Mouse (Mus musculus) E14TG2a.4 (cell line): ENCODE results near the gene Csmd2.
"Not testable (repeated sequence)": the region's sequence is repeated elsewhere in the genome, so short reads cannot be mapped to it uniquely, and the experiment has no call there.

Source experiments
- H3K27me3 ChIP-seq: 2 replicates; pipeline ENCODE4 v1.6.1; 2014; ENCODE audit warnings: low read length, control low read depth; ENCODE audit not compliant: insufficient read depth
- H3K36me3 ChIP-seq: 2 replicates; pipeline ENCODE4 v1.6.1; 2014; ENCODE audit warnings: low read length, control low read depth; ENCODE audit not compliant: insufficient read depth
- H3K4me1 ChIP-seq: replicated peaks from 2 replicates; pipeline ENCODE4 v1.6.1; 2014; ENCODE audit warnings: low read depth, low read length, control low read depth
- H3K4me3 ChIP-seq: replicated peaks from 2 replicates; pipeline ENCODE4 v1.5.1; 2014; ENCODE audit warnings: mild to moderate bottlenecking, low read length
- H3K9me3 ChIP-seq: 2 replicates; pipeline ENCODE4 v1.6.1; 2014; ENCODE audit warnings: low read length, control low read depth
- CTCF ChIP-seq: conservative IDR thresholded peaks from 2 replicates; pipeline ENCODE4 v1.5.1; 2014; ENCODE audit warnings: low read length
- NANOG ChIP-seq: IDR thresholded peaks from 2 replicates; pipeline ENCODE4 v1.6.1; 2014; ENCODE audit warnings: borderline replicate concordance, low read length, mixed read lengths
- POU5F1 ChIP-seq: IDR thresholded peaks from 2 replicates; pipeline ENCODE4 v1.6.1; 2014; ENCODE audit warnings: low read length, borderline replicate concordance

Csmd2 gene

GRCm38 (mm10) chr4:128543378-128543777 lies 555.7 kb downstream of the Csmd2 start:
- Histone ChIP-seq H3K27me3 (no peaks in the 10 kb centered on the region), H3K4me3 (no peak overlapping the region), H3K36me3 (no peaks in the 10 kb centered on the region), H3K4me1 (no peaks in the 10 kb centered on the region), H3K9me3 (no peaks in the 10 kb centered on the region)
- peak; percentile 72 for TF ChIP-seq CTCF
- no peak for TF ChIP-seq NANOG

- H3K4me3 ChIP-seq, result not testable (repeated sequence)
Measured at GRCm38 (mm10) chr4:128543956-128544486, 556.4 kb downstream of the Csmd2 start.

GRCm38 (mm10) chr4:128550756-128551155 lies 563.1 kb downstream of the Csmd2 start:
- TF ChIP-seq NANOG, result no peak
- TF ChIP-seq CTCF, result no peak
- TF ChIP-seq POU5F1, result no peak
- Histone ChIP-seq H3K4me1 (no peaks in the 10 kb centered on the region), H3K9me3 (no peaks in the 10 kb centered on the region), H3K36me3 (no peaks in the 10 kb centered on the region), H3K27me3 (no peaks in the 10 kb centered on the region), H3K4me3 (no peak overlapping the region)

More at GRCm38 (mm10) chr4:128543956-128544486, 556.4 kb downstream of the Csmd2 start:
- H3K9me3 ChIP-seq, H3K4me1 ChIP-seq, H3K36me3 ChIP-seq, H3K27me3 ChIP-seq: not testable (repeated sequence)

GRCm38 (mm10) chr4:128554198-128554597 lies 566.5 kb downstream of the Csmd2 start:
- TF ChIP-seq POU5F1 (no peak), CTCF (no peak), NANOG (no peak)
- Histone ChIP-seq H3K4me1 (no peaks in the 10 kb centered on the region), H3K27me3 (no peaks in the 10 kb centered on the region), H3K4me3 (no peak overlapping the region), H3K36me3 (no peaks in the 10 kb centered on the region), H3K9me3 (no peaks in the 10 kb centered on the region)

- no peak overlapping the region for H3K4me3 ChIP-seq
- peaks cover 10% of the 10 kb centered on the region for H3K27me3 ChIP-seq
- H3K36me3 ChIP-seq, result no peaks in the 10 kb centered on the region
- H3K9me3 ChIP-seq, result no peaks in the 10 kb centered on the region
- H3K4me1 ChIP-seq, result peaks cover 12% of the 10 kb centered on the region; the same call in 1 of the 2 replicates
- TF ChIP-seq NANOG (no peak), CTCF (peak; percentile 77)
Measured at GRCm38 (mm10) chr4:128560327-128560726, 572.7 kb downstream of the Csmd2 start.

GRCm38 (mm10) chr4:128575811-128576210 lies 588.2 kb downstream of the Csmd2 start:
- H3K4me3 ChIP-seq, result no peak overlapping the region
- TF ChIP-seq CTCF (no peak), NANOG (no peak)
- peaks cover 6% of the 10 kb centered on the region for H3K4me1 ChIP-seq
- no peaks in the 10 kb centered on the region for H3K27me3 ChIP-seq
- peaks cover 3% of the 10 kb centered on the region; the same call in 1 of the 2 replicates for H3K9me3 ChIP-seq
- H3K36me3 ChIP-seq, result peaks cover 9% of the 10 kb centered on the region

- Histone ChIP-seq H3K4me1 (no peaks in the 10 kb centered on the region), H3K4me3 (no peak overlapping the region), H3K27me3 (no peaks in the 10 kb centered on the region), H3K9me3 (peaks cover 37% of the 10 kb centered on the region), H3K36me3 (peaks cover 40% of the 10 kb centered on the region)
- TF ChIP-seq POU5F1 (no peak), CTCF (peak; percentile 82)
Measured at GRCm38 (mm10) chr4:128579182-128579581, 591.5 kb downstream of the Csmd2 start.

GRCm38 (mm10) chr4:128593286-128593685 lies 605.6 kb downstream of the Csmd2 start:
- Histone ChIP-seq H3K4me3 (no peak overlapping the region), H3K36me3 (peaks cover 36% of the 10 kb centered on the region), H3K27me3 (no peaks in the 10 kb centered on the region), H3K4me1 (0 out of 2 replicates have a peak, but pooled peaks cover 7% of the 10 kb centered on the region), H3K9me3 (no peaks in the 10 kb centered on the region)
- TF ChIP-seq POU5F1 (no peak), CTCF (no peak), NANOG (no peak)

- Histone ChIP-seq H3K9me3 (no peaks in the 10 kb centered on the region), H3K36me3 (peaks cover 28% of the 10 kb centered on the region), H3K27me3 (no peaks in the 10 kb centered on the region), H3K4me3 (no peak overlapping the region), H3K4me1 (0 out of 2 replicates have a peak, but pooled peaks cover 7% of the 10 kb centered on the region)
- TF ChIP-seq POU5F1, result no peak
- no peak for TF ChIP-seq NANOG
- TF ChIP-seq CTCF, result no peak
Measured at GRCm38 (mm10) chr4:128594062-128594461, 606.4 kb downstream of the Csmd2 start.
